Mouse (Mus musculus) bone marrow, adult 2 months (tissue): Measurements from ENCODE around the gene Olfr18. TPM values are rescaled to one million over a fixed set of nuclear protein-coding genes. Genes with fewer than 3 reads are reported as not detected.

Experiments used
- H3K27ac ChIP-seq: fragments of 200-500 bp; 2 replicates; pipeline ENCODE4 v1.5.1; 2012; ENCODE audit warnings: low read depth, mild to moderate bottlenecking, control low read depth, inconsistent platforms, low read length; ENCODE audit not compliant: control insufficient read depth, poor library complexity, insufficient read depth
- H3K4me1 ChIP-seq: fragments of 200-500 bp; 2 replicates; pipeline ENCODE4 v1.6.1; 2011; ENCODE audit warnings: low read length; ENCODE audit not compliant: control insufficient read depth, insufficient read depth
- H3K4me3 ChIP-seq: fragments of 200-500 bp; replicated peaks from 2 replicates; pipeline ENCODE3; 2011; ENCODE audit warnings: mild to moderate bottlenecking, low read depth, low read length, control low read depth; ENCODE audit not compliant: control insufficient read depth
- CTCF ChIP-seq: fragments of 200-500 bp; IDR thresholded peaks from 2 replicates; pipeline ENCODE4 v1.5.1; 2011; ENCODE audit warnings: low read length, control low read depth; ENCODE audit not compliant: control insufficient read depth, insufficient read depth
- POLR2A ChIP-seq: fragments of 200-500 bp; IDR thresholded peaks from 2 replicates; pipeline ENCODE4 v1.6.1; 2011; ENCODE audit warnings: low read depth, mild to moderate bottlenecking, control low read depth, low read length, borderline replicate concordance; ENCODE audit not compliant: control insufficient read depth
- WGBS: fragments of 180-500 bp; shearing (Covaris S2); methylation state at CpG from one replicate; pipeline ENCODE4 v1.1.7; 2018; 5-methylcytosine and 5-hydroxymethylcytosine counted together
- polyA plus RNA-seq: library from polyadenylated mRNA; stranded (reverse); fragments of >200 nt; gene quantifications from 2 replicates; pipeline ENCODE4 v1.2.4, GENCODE M21; 2011; ENCODE audit warnings: low replicate concordance; ENCODE audit not compliant: missing spikeins, insufficient read depth, insufficient read length

Olfr18 gene
- polyA plus RNA-seq, 1 experiment: not detected

DNA sequence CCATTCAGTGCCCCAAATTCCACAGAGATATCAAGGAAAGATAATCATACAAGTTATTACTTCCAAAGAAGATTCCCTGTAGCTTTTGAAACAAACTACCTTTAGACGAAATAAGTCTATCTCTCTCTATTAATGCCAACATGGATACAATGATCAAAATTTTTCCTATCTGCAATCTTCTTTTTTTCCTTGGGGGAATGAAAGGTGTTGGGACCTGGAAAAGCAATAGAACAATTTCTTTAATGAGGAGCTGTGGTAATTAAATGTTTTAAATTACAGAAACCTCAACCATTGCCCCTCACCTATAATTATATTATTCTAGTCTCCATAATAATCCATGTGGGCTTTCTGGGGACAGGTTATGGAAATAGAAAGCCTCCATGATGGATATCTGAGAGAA, 53.8 kb downstream of the Olfr18 start, which contains the start of gene Olfr39:
Olfr39 (plus strand) TSS at position 301 of the 400 bp plus-strand sequence.
- TF ChIP-seq CTCF (no peak), POLR2A (no peak)
- no peak within 1 kb of the TSS for H3K4me3 ChIP-seq
- H3K4me1 ChIP-seq: no peaks in the 10 kb centered on the region
- no peak within 1 kb of the TSS for H3K27ac ChIP-seq
- 77% methylated on average over 1 of the region's 1 CpGs for WGBS

Other genes starting within 250 kb of the Olfr18 start
- gene Olfr868, start 237.5 kb downstream of the Olfr18 start, polyA plus RNA-seq: not detected in 2 replicates
- gene Olfr869, start 207.1 kb downstream of the Olfr18 start, polyA plus RNA-seq: not detected in 2 replicates
- gene Olfr870, start 162.0 kb downstream of the Olfr18 start, polyA plus RNA-seq: 0.23 TPM in 1 of 2 replicates, not detected in the other
- gene Olfr871, start 123.9 kb downstream of the Olfr18 start, polyA plus RNA-seq: not detected in 2 replicates
- gene Olfr872, start 99.0 kb downstream of the Olfr18 start, polyA plus RNA-seq: not detected in 2 replicates
- gene Olfr39, start 53.7 kb downstream of the Olfr18 start, polyA plus RNA-seq: not detected in 2 replicates
- 0.93 and 1.5 TPM in 2 replicates for gene Olfr873, start 37.6 kb downstream of the Olfr18 start, polyA plus RNA-seq
- gene Zfp560, start 49.1 kb upstream of the Olfr18 start, polyA plus RNA-seq: 4.6 and 16.3 TPM in 2 replicates
- 2.4 and 6.6 TPM in 2 replicates for gene Zfp26, start 124.1 kb upstream of the Olfr18 start, polyA plus RNA-seq
- 4.6 and 11.2 TPM in 2 replicates for gene Zfp426, start 156.7 kb upstream of the Olfr18 start, polyA plus RNA-seq
- 3.0 and 9.8 TPM in 2 replicates for gene Zfp266, start 185.3 kb upstream of the Olfr18 start, polyA plus RNA-seq
- 5.5 and 5.9 TPM in 2 replicates for gene Zfp846, start 245.2 kb upstream of the Olfr18 start, polyA plus RNA-seq